Mouse (Mus musculus): ENCODE measurements at regions not wholly inside any gene's neighbourhood (a gene's known extent, or its start where the extent isn't known, plus 50 kb on each side); places are given as distances from the start of the nearest gene placed in this dataset.

- no peak for TF ChIP-seq CTCF (IDR thresholded peaks at IDR 0.05; ENCODE audit: borderline replicate concordance, insufficient read depth, low read depth, low read length)
- no peak for TF ChIP-seq POLR2A (IDR thresholded peaks at IDR 0.05; ENCODE audit: borderline replicate concordance, insufficient read depth, low read length)
Observed at GRCm38 (mm10) chr10:122225679-122226078, 128.5 kb upstream of the Rxylt1 start.
